Mouse (Mus musculus): ENCODE data around the gene Atcay. TPM values are rescaled to one million over a fixed set of nuclear protein-coding genes. Genes with fewer than 3 reads are reported as not detected.
A peak's percentile ranks its signal among the peaks of the same experiment; 100 is the strongest.
"Not testable (repeated sequence)": the region's sequence is repeated elsewhere in the genome, so short reads cannot be mapped to it uniquely, and the experiment has no call there.

Gene Atcay
- total RNA-seq, 2 experiments from 2014 or later = 0.06 TPM; not detected in 1

DNA sequence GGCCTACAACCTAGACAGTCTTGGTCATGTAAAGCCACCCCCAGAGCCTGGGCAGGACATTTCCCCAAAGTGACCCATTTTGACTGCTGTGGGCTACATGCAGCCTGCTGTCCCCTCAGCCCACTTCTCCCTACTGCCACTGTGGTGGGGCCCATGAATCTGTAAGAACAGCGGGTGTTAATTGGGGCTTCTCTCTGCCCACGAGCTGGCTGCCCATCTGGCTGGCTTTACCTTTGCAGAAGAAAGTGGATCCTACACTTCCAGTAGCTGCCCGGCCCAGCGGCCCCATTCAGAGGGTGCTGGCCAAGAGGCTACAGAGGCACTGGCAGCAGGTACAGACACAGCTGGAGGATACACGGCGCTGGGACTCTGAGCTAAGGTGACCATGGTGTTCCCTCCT lies 14.5 kb upstream of the Atcay start:
- intact Hi-C loops (cut with DNase I; ENCODE audit: low total_unique reads) = no loop called here
- no peak for DNase-seq

DNA sequence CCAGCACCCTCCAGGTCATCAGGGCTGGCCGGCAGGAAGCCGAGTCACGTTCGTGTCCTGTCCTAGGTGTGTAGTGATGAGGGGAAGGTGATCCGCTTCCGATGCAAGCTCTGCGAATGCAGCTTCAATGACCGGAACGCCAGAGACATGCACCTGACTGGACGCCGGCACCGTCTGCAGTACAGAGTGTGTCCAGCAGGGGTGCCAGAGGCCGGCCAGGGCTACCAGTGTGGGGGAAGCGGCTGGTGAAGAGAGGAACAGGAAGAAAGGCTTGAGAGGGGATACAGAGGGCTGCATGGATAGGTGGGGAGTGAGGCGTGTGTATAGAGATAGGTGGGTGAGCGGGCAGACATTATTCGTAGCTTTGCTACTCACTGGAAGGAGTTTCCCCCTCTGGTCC lies 14.0 kb upstream of the Atcay start:
- peak; percentile 79 for DNase-seq
- intact Hi-C loops (cut with DNase I; ENCODE audit: low total_unique reads) = no loop called here

DNA sequence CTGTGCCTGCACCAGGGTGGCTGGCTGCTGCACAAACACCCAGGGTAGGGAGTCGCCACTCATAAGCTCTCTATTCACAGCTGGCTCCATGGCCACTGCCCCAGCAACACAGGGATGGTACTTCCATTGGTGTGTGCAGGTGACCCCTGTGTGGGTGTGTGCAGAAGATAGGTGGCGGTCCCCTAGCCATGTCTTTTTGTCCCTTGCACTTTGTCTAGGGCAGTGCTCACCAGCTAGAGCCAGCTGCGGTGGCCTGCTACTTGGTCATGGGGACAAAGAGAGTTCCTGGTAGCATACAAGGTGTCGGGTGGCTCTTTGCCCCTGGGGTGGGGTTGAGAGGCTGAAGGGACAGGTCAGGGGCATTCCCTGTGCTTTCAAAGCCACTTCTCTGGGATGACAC lies 13.5 kb upstream of the Atcay start:
- intact Hi-C loops (cut with DNase I; ENCODE audit: low total_unique reads) = no loop called here
- no peak for DNase-seq

DNA sequence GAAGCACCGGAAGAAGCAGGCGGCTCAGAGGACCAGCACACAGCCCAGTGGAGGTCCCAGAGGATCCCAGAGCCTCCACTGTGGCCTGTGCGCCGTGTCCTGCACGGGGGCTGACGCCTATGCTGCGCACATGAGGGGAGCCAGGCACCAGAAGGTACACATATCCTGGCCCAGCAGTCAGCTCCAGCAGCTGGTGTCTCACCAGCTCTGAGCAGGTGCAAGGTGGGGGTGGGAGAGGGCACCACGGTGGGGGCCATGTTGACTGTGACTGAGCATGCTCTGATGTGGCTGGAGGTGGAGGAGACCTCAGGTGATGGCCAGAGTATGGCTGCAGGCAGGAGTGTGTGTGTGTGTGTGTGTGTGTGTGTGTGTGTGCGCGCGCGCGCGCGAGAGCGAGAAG lies 11.4 kb upstream of the Atcay start:
- intact Hi-C loops (cut with DNase I; ENCODE audit: low total_unique reads) = no loop called here

DNA sequence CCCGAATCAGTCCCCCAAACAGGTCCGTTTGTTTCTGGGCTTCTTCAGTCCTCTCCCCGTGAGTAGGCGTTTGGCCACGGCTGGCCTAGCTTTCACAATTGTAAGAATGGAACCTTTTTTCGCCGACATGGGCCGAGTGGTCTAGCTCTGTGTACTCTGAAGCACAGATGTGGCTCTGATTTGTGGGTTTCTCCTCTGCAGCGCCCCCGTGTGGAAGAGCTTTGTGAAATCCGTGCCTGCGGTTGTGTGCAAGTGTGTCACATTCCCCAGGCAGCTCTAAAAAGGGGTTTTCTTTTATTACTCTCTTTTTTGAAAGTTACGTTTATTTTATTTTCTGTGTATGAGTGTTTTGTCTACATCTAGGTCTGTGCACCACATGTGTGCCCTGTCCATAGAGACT lies 10.2 kb upstream of the Atcay start:
- DNase-seq = no peak
- intact Hi-C loops (cut with DNase I; ENCODE audit: low total_unique reads) = no loop called here

More for the DNA sequence above, 11.4 kb upstream of the Atcay start:
- no peak for DNase-seq

DNA sequence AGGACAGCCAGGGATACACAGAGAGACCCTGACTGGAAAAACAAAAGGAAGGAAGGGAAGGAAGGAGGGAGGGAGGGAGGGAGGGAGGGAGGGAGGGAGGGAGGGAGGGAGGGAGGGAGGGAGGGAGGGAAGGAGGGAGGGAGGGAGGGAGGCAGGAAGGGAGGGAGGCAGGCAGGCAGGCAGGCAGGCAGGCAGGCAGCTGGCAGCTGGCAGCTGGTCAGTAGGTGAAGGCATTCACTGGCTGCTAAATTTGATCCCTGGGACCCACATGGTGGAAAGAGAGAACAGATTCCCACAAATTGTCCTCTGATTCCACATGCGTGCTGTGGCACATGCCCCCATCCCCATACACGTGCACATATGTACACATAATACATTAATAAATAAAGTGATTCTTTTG lies 8.0 kb upstream of the Atcay start:
- intact Hi-C loops (cut with DNase I; ENCODE audit: low total_unique reads) = no loop called here
- DNase-seq = no peak

DNA sequence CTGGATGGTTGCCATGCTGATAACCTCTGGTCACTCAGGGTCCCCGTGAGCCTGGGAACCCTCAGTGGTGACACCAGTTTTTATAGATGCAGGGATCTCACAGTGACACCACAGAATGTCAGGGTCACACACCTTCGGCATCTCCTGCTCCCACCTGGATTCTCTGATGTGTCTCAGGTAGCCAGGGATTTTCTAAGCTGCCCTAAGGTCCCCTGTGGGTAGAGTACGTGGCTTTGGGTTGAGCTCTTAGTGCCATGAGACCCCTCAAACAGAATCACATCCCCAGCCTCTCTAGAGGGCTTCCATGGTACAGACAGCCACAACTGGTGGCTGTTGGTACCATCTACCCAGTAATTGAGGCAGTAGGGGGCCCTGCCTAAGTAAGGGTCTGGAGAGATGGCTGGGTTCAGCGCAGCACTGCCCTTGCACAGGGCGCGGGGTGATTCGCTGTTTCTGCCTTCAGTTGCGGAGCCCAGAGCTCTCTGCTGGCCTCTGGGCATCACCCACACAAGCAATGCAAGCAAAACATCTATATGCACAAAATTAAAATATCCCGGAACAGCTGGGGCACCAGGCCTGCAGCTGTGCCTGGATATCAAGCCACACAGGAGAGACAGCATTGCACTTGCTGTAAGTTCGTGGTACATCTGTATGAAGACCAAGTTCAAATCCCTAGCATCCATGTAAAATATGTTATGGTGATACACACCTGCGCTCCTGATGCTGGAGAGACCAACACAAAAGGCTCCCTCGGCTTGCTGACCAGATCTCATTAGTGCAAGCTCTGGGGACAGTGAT lies 6.0 kb upstream of the Atcay start:
- DNase-seq = no peak
- intact Hi-C loops (cut with DNase I; ENCODE audit: low total_unique reads) = no loop called here

DNA sequence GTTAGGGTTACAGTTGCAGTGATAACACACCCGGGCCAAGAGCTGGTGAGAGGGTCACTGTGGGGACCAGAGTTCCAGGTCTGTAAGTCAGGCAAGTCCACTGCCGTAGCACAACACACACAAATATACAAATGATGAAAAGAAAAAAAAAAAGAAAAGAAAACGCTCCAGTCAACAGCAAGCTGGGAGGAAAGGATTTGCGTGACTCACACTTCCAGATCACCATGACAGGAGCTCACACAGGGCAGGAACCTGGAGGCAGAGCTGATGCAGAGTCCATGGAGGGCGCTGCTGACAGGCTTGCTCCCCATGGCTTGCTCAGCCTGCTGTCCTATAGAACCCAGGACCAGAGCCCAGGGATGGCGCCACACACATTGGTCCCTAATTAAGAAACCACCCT lies 3.6 kb upstream of the Atcay start:
- DNase-seq = no peak
- intact Hi-C loops (cut with DNase I; ENCODE audit: low total_unique reads) = no loop called here

DNA sequence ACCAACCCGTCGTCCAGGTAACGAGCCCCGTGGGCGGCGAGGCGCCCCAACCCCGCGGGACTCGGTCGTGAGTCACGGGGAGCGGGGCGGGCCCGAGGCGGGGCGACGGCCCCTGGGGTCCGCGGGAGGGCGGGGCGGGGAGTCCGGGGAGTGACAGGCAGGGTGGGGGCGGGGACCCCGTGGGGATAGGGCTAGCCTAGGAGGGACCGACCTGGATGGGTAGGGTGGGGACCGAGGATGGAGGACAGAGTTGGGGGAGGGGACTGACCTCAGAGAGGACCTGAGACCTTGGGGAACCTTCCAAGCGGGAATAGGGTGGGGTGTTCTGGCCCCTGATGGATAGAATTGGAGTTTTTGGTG lies 2.6 kb upstream of the Atcay start:
- intact Hi-C loops (cut with DNase I; ENCODE audit: low total_unique reads) = no loop called here

DNA sequence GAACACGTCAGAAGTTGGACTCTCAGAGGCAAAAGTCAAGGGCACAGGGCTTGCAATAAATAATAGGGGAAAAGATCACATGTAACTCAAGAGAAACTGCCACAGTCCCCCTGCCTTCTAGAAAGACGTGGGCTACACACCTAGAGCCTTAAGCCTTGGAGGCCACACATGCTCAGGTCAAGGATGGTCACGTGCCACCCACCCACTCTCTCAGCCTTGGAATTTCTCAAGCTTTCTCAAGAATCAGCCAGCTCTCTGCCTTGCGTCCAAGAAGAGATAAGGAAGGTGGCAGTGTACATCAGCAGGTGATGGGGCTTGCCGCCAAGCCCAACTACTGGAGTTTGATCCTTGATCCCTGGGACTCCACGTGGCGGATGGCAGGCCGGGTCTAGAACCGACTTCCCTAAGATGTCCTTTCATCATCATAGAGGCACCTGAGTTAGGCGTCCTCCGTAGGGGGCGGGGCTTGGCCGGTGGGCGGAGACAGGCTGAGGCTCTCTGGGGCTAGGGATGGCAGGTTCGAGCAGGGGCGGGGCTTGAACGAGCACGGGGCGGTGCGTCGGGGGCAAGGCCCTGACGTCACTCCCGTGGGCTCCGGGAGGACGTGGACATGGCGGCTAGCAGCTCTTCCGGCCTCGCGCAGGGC lies 2.1 kb upstream of the Atcay start, which contains the start of gene Zfr2:
Zfr2 (plus strand) TSS at position 576 of the 646 bp plus-strand sequence.
- DNase-seq = peak; percentile 84
- intact Hi-C loops (cut with DNase I; ENCODE audit: low total_unique reads) = no loop called here

More for the DNA sequence above, 2.6 kb upstream of the Atcay start:
- DNase-seq = no peak

DNA sequence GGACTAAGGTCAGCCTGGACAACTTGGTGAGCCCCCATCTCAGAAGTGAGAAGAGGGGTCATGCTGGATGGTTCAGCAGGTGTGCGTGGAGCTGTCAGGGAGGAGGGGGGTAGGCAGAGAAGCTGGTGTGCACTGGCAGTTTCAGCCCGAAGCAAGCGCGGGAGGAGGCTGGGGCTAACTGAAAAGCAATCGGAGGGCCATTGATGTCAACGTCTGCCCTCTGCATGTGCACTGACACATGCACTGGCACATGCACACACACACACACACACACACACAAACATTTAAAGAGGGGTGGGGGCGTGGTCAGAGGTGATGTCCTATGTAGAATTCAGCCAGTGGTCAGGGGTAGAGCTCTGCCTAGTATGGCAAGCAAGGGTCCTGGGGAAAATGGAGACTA lies 803 bp upstream of the Atcay start:
- intact Hi-C loops (cut with DNase I; ENCODE audit: low total_unique reads) = no loop called here

DNA sequence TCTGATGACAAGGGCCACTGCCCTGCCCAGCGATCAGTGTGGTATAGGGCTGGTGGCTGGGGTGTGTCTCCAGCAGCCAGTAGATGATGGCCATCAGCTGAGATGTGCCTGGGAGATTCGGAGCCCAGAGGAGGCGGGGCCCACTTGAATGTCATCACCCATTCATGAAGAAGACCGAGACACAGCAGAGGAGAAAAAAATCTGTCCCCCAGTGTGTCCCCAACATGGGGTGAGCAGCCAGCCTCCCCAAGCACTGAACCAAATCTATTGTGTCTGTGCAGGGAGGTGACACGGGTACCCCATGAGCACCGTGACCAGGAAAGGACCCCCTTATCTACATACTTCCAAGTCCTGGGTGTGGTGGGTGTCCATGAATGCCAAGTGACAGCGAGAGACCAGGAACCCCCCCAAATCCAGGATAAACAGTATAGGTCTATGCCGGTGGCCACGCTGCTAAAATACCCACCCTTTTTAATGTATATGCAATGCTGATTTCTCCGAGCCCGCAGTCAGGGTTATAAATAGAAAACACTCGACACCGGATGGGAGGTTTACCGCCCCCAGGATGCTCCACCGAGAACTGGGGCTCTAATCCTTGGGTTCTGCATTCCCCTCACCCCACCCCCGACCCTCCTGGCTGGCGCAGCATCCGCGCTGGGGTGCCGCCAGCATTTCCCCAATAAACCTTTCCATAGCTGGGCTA lies 747 bp downstream of the Atcay start:
- intact Hi-C loops (cut with DNase I; ENCODE audit: low total_unique reads) = no loop called here
- DNase-seq = no peak

More for the DNA sequence above, 803 bp upstream of the Atcay start:
- DNase-seq = no peak

DNA sequence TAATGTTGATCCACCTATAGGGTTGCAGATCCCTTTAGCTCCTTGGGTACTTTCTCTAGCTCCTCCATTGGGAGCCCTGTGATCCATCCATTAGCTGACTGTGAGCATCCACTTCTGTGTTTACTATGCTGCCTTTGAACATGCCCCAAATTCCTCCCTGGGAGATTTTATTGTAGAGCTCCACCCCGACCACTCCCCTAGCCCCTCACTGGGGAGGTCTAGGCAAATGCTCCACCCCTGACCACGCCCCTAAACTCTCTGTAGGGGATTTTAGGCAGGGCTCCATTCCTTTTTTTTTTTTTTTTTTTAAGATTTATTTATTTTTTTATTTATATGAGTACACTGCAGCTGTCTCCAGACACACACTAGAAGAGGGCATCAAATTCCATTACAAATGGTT lies 6.9 kb downstream of the Atcay start:
- intact Hi-C loops (cut with DNase I; ENCODE audit: low total_unique reads); DNase-seq: not testable (repeated sequence)

DNA sequence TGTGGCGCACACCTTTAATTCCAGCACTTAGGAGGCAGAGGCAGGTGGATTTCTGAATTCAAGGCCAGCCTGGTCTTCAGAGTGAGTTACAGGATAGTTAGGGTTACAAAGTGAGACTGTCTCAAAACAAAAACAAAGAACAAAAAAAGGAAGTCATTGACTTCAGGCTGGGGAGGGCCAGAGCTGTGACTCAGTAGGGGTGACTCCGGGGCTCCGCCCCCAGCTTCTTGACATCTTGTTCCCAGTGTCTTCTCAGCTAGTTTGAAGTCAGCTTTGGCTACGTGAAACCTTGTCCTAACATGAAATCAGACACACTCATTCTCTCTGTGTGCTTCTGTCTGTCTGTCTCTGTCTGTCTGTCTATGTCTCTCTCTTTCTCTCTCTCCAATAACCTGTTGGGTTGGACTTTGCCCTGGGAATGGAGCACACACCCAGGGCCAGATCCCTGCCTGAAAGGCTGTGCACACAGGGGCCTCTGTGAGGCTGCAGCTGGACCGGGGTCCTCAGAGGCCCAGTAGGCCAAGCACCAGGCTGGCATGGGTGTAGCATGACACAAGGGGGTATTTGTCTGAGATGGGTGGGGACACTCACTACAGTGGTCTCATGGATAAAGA lies 9.1 kb downstream of the Atcay start:
- intact Hi-C loops (cut with DNase I; ENCODE audit: low total_unique reads) = no loop called here
- DNase-seq = no peak

DNA sequence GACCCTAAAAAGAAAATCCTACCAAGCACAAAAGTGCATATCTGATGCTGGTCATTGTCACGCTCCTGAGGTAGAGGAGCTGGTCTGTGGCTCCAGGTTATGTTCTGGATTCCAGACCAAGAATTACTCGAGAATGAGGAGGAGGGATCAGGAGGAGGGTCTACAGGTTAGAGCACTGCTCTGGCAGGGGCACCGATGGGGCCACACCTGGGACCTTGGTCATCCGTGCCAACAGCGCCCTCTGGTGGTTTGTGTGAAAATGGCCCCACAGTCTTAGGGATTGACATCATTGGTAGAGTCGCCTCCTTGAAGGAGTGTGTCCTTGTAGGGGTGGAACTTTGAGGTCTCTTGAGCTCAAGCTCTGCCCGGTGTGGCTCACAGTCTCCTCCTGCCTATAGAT lies 12.7 kb downstream of the Atcay start:
- DNase-seq = no peak
- intact Hi-C loops (cut with DNase I; ENCODE audit: low total_unique reads) = no loop called here

DNA sequence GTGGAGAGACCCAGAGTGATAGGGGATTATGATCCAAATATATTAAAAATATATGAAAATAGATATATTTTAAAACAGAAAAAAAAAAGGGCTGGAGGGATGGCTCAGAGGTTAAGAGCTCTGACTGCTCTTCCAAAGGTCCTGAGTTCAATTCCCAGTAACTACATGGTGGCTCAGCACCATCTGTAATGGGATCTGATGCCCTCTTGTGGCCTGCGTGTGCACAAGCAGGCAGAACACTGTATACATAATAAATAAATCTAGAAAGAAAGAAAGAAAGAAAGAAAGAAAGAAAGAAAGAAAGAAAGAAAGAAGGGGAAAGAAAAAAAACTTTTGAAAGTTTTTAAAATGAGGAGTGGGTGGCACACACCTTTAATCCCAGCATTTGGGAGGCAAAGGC lies 13.4 kb downstream of the Atcay start:
- not testable (repeated sequence) for DNase-seq

DNA sequence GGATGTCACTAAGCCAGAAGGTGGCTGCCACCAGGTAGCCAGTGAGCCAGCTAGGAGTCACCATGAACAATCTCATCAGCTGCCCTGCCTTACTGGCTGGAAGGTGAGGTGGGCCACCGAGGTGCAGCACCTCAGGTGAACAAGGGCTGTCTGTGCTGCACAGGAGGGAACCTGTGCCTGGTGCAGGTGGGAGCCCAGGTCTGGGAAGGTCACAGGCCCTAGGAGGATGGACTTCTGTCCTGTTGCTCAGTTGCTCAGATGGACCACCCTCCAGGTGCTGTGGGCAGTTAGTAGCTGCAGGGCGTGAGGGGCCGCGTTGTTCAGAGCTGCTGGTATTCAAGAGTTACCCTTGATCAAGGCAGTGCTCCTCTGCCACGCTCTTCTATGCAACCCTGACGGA lies 13.8 kb downstream of the Atcay start:
- intact Hi-C loops (cut with DNase I; ENCODE audit: low total_unique reads) = no loop called here
- no peak for DNase-seq

More for the DNA sequence above, 13.4 kb downstream of the Atcay start:
- intact Hi-C loops (cut with DNase I; ENCODE audit: low total_unique reads) = not testable (repeated sequence)

DNA sequence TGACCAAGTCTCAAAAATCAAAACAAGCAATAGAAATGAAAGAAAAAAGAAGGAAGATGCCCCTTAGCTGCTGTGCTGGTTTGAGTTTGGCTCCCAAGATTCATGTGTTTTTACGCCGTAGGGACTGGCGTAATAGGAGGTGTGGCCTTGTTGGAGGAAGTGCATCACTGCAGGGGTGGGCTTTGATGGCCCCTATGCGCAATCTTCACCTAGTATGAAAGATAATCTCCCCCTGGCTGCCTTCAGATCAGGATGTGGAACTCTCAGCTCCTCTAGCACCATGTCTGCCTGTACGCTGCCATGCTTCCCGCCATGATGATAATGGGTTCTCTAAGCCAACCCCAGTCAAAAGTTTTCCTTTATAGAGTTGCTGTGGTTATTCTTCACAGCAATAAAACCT lies 14.4 kb downstream of the Atcay start:
- intact Hi-C loops (cut with DNase I; ENCODE audit: low total_unique reads) = no loop called here

DNA sequence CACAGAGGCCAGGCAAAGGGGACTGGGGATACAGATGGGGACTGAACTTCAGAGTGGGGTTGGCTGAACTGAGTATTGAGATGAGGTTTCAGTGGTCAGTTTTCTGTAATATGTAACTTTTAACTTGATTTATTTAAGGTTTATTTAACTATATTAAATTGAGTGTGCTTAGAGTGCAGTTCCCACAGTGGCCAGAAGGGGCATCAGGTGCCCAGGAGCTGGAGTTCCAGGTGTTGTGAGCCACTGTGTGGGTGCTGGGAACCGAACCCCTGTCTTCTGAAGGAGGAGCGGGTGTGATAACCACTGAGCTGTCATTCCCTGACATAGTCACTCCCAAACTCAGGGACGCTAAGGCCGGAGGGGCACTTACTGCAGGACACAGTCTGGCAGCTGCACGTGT lies 20.5 kb downstream of the Atcay start:
- intact Hi-C loops (cut with DNase I; ENCODE audit: low total_unique reads) = no loop called here
- DNase-seq = no peak

More for the DNA sequence above, 14.4 kb downstream of the Atcay start:
- DNase-seq = no peak

DNA sequence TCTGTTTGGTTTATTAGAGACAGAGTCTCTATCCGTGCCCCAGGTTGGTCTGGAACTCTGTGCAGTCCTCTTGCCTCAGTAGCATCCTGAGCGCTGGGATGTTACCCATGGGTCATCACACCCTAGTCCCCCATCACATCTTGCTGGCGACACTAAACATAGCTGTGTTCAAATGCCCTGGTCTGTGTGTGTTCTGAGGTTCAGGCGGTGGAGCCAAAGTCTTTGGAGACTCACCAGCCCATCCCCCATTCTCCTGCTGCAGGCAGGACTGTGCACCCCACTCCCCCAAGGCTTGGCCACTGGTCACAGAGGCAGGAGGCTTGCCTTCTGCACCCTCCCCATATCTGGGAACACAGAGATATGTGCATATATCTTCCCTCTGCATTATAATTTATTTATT lies 26.5 kb downstream of the Atcay start:
- intact Hi-C loops (cut with DNase I; ENCODE audit: low total_unique reads) = no loop called here
- no peak for DNase-seq

Data from gastrocnemius, postnatal 14 days (tissue).